Mouse (Mus musculus) midbrain, embryonic 12.5 days (tissue): Measurements from ENCODE around the gene Abcb8. TPM values are rescaled to one million over a fixed set of nuclear protein-coding genes. Genes with fewer than 3 reads are reported as not detected.

Experiments used
- ATAC-seq: fragments of 200-750 bp; cut with Nextera tagmentation; 2 replicates; pipeline ENCODE4 v1.8.0; 2017; ENCODE audit warnings: low read depth, moderate TSS enrichment, moderate library complexity; ENCODE audit not compliant: low FRiP score
- H3K27ac ChIP-seq: fragments of 300-500 bp; sonication (generic); replicated peaks from 2 replicates; pipeline ENCODE4 v1.5.1; 2016; ENCODE audit warnings: mild to moderate bottlenecking
- H3K27me3 ChIP-seq: fragments of 300-500 bp; sonication (generic); 2 replicates; pipeline ENCODE4 v1.6.1; 2016; ENCODE audit warnings: mild to moderate bottlenecking
- H3K36me3 ChIP-seq: fragments of 300-500 bp; sonication (generic); 2 replicates; pipeline ENCODE4 v1.6.1; 2016
- H3K4me1 ChIP-seq: fragments of 300-500 bp; sonication (generic); 2 replicates; pipeline ENCODE4 v1.6.1; 2016
- H3K4me2 ChIP-seq: fragments of 300-500 bp; sonication (generic); replicated peaks from 2 replicates; pipeline ENCODE4 v1.6.1; 2016; ENCODE audit warnings: mild to moderate bottlenecking, moderate library complexity
- H3K4me3 ChIP-seq: fragments of 300-500 bp; sonication (generic); 2 replicates; pipeline ENCODE4 v1.5.1; 2016; ENCODE audit warnings: mild to moderate bottlenecking
- H3K9ac ChIP-seq: fragments of 300-500 bp; sonication (generic); replicated peaks from 2 replicates; pipeline ENCODE4 v1.6.1; 2016; ENCODE audit warnings: mild to moderate bottlenecking, moderate library complexity
- H3K9me3 ChIP-seq: fragments of 300-500 bp; sonication (generic); 2 replicates; pipeline ENCODE4 v1.6.1; 2016; ENCODE audit warnings: mild to moderate bottlenecking
- WGBS: fragments of 180-500 bp; shearing (Covaris S2); methylation state at CpG from one replicate; pipeline ENCODE4 v1.1.7; 2016; 5-methylcytosine and 5-hydroxymethylcytosine counted together
- polyA plus RNA-seq: library from polyadenylated mRNA; unstranded; fragments of >200 nt; fragmentation: Nextera tagmentation; extraction: Ambion mirVana; gene quantifications from 2 replicates; pipeline ENCODE4 v1.2.1, GENCODE M21; 2016

Gene Abcb8
- polyA plus RNA-seq, 1 experiment from 2014 or later, result 48.0 TPM

- Histone ChIP-seq H3K27ac (peak overlapping the region; percentile 96), H3K4me1 (peaks cover 51% of the 10 kb centered on the region), H3K27me3 (peaks cover 9% of the 10 kb centered on the region; the same call in 1 of the 2 replicates), H3K36me3 (peaks cover 13% of the 10 kb centered on the region), H3K4me3 (peak overlapping the region; percentile 96), H3K9ac (peak overlapping the region; percentile 97), H3K4me2 (peak overlapping the region; percentile 99), H3K9me3 (no peaks in the 10 kb centered on the region)
- peak; percentile 19; the same call in 1 of the 2 replicates for ATAC-seq
- WGBS, result under 1% methylated on average over 29 of the region's 29 CpGs
These were observed 59.3 kb downstream of the Abcb8 start for GRCm38 (mm10) chr5:24452691-24453233.

GRCm38 (mm10) chr5:24453283-24453984 is 60.0 kb downstream of the Abcb8 start:
- Histone ChIP-seq H3K27me3 (peaks cover 9% of the 10 kb centered on the region; the same call in 1 of the 2 replicates), H3K27ac (peak overlapping the region; percentile 96), H3K36me3 (peaks cover 18% of the 10 kb centered on the region), H3K4me2 (peak overlapping the region; percentile 99), H3K4me3 (peak overlapping the region; percentile 96), H3K9ac (peak overlapping the region; percentile 97), H3K9me3 (no peaks in the 10 kb centered on the region), H3K4me1 (peaks cover 46% of the 10 kb centered on the region)
- 0 out of 2 replicates have a peak, but pooled peaks have one; percentile 17 for ATAC-seq
- 6% methylated on average over 5 of the region's 5 CpGs for WGBS

DNA sequence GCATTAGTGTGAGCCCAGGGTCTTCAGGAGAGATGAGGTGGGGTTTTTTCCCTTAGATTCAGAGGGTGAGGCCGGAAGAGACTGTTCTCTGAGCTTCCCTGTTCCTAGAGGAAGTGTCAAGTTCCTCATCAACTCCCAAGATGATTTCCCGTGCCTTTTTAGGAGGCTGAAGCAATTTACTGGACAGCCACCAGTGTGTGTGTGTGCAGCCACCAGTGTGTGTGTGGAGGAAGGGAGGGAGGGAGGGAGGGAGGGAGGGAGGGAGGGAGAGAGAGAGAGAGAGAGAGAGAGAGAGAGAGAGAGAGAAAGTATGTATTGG is 60.5 kb downstream of the Abcb8 start:
- Histone ChIP-seq H3K27ac (peak overlapping the region; percentile 96), H3K9me3 (no peaks in the 10 kb centered on the region), H3K4me3 (peak overlapping the region; percentile 96), H3K4me1 (peaks cover 46% of the 10 kb centered on the region), H3K4me2 (peak overlapping the region; percentile 99), H3K9ac (peak overlapping the region; percentile 97), H3K36me3 (peaks cover 18% of the 10 kb centered on the region), H3K27me3 (peaks cover 5% of the 10 kb centered on the region; the same call in 1 of the 2 replicates)
- ATAC-seq, result no peak
- WGBS, result 13% methylated on average over 2 of the region's 2 CpGs

DNA sequence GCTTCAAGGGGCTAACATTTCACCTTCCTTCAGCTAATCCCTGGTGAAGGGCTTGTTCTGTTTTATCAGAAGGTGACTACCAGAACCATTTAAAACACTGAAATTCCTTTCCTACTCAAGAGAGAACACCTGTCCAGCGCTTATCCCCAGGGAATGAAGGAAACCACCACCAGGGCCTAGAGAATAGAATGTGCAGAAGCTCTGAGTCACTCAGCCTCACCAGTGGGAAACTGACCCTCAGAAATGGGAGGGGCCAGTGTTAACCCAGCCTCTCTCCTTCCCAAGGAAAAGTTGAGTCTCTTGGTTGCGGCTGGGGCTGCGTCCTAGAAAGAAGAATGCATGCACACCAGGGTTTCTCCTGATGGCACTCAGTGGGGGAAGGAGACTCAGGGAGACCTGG is 61.6 kb downstream of the Abcb8 start:
- Histone ChIP-seq H3K4me3 (peak overlapping the region; percentile 13; the same call in 1 of the 2 replicates), H3K4me2 (peak overlapping the region; percentile 99), H3K9me3 (no peaks in the 10 kb centered on the region), H3K4me1 (peaks cover 46% of the 10 kb centered on the region), H3K36me3 (peaks cover 20% of the 10 kb centered on the region), H3K27ac (peak overlapping the region; percentile 96; the same call in 1 of the 2 replicates), H3K9ac (peak overlapping the region; percentile 25), H3K27me3 (0 out of 2 replicates have a peak, but pooled peaks cover 2% of the 10 kb centered on the region)
- whole genome bisulfite sequencing, result 73% methylated on average over 3 of the region's 3 CpGs
- ATAC-seq, result no peak

- H3K9ac ChIP-seq, result peak overlapping the region; percentile 25
- peak overlapping the region; percentile 99 for H3K4me2 ChIP-seq
- peaks cover 46% of the 10 kb centered on the region for H3K4me1 ChIP-seq
- H3K27me3 ChIP-seq, result no peaks in the 10 kb centered on the region
- H3K27ac ChIP-seq, result 0 out of 2 replicates have a peak overlapping the region, but pooled peaks have one; percentile 96
- no peak for ATAC-seq
- WGBS, result 69% methylated on average over 7 of the region's 7 CpGs
- H3K36me3 ChIP-seq, result peaks cover 23% of the 10 kb centered on the region
- no peaks in the 10 kb centered on the region for H3K9me3 ChIP-seq
- H3K4me3 ChIP-seq, result no peak overlapping the region
These were observed 62.1 kb downstream of the Abcb8 start for GRCm38 (mm10) chr5:24455613-24456012.

Other genes with a start within 250 kb of the Abcb8 start
- 20.3 and 21.6 TPM in 2 replicates for gene Nupl2, start 228.7 kb upstream of the Abcb8 start, polyA plus RNA-seq
- gene Kcnh2, start 42.1 kb upstream of the Abcb8 start, polyA plus RNA-seq, result 18.0 and 18.5 TPM in 2 replicates
- gene Nos3, start 28.9 kb upstream of the Abcb8 start, polyA plus RNA-seq, result 7.1 and 9.2 TPM in 2 replicates
- 0.35 and 0.46 TPM in 2 replicates for gene Atg9b, start 1.5 kb upstream of the Abcb8 start, polyA plus RNA-seq
- 0.17 and 0.27 TPM in 2 replicates for gene Asic3, start 19.7 kb downstream of the Abcb8 start, polyA plus RNA-seq
- 64.1 and 76.9 TPM in 2 replicates for gene Cdk5, start 29.9 kb downstream of the Abcb8 start, polyA plus RNA-seq
- gene Slc4a2, start 30.2 kb downstream of the Abcb8 start, polyA plus RNA-seq, result 32.7 and 35.7 TPM in 2 replicates
- 102 and 116 TPM in 2 replicates for gene Fastk, start 51.6 kb downstream of the Abcb8 start, polyA plus RNA-seq
- gene Tmub1, start 54.2 kb downstream of the Abcb8 start, polyA plus RNA-seq, result 31.8 and 35.4 TPM in 2 replicates
- gene Agap3, start 58.5 kb downstream of the Abcb8 start, polyA plus RNA-seq, result 60.4 and 64.6 TPM in 2 replicates
- gene Gbx1, start 133.5 kb downstream of the Abcb8 start, polyA plus RNA-seq, result 0.10 and 0.18 TPM in 2 replicates
- 0.16 and 0.19 TPM in 2 replicates for gene Asb10, start 147.3 kb downstream of the Abcb8 start, polyA plus RNA-seq
- gene 4931409K22Rik, start 163.1 kb downstream of the Abcb8 start, polyA plus RNA-seq, result 0.06 and 0.09 TPM in 2 replicates
- 126 TPM in 2 replicates for gene Abcf2, start 183.8 kb downstream of the Abcb8 start, polyA plus RNA-seq
- 18.3 and 22.1 TPM in 2 replicates for gene Chpf2, start 193.1 kb downstream of the Abcb8 start, polyA plus RNA-seq
- 108 and 120 TPM in 2 replicates for gene Smarcd3, start 230.7 kb downstream of the Abcb8 start, polyA plus RNA-seq